Mouse (Mus musculus) B cell, adult (primary cell): ENCODE data around the gene Gm28041. TPM values are rescaled to one million over a fixed set of nuclear protein-coding genes. Genes with fewer than 3 reads are reported as not detected.

Experiments
- total RNA-seq: library from RNA; stranded (reverse); gene quantifications from 4 replicates; pipeline ENCODE4 v1.2.4, GENCODE M21; 2023; ENCODE audit not compliant: inconsistent age

Gm28041 gene
- 2.2 to 4.9 TPM (median 4.1 TPM) in 4 replicates for total RNA-seq

GRCm38 (mm10) chr13:67375050-67375911 lies at the start of gene Gm28041, which contains the start of gene Zfp456:
Gene Gm28041, minus strand, starts transcription at chr13:67375733.
Gene Zfp456, minus strand, starts transcription at chr13:67375810.

GRCm38 (mm10) chr13:67421207-67421857 lies 45.8 kb upstream of the Gm28041 start, which contains the start of gene Zfp459:
Gene Zfp459, minus strand, starts transcription at chr13:67421418.

GRCm38 (mm10) chr13:67399183-67399903 lies 23.8 kb upstream of the Gm28041 start, which contains the start of gene Zfp429:
Gene Zfp429, minus strand, starts transcription at chr13:67399819.

GRCm38 (mm10) chr13:67360131-67360744 lies 15.3 kb downstream of the Gm28041 start, which contains the start of the genes Gm28044 and Zfp953:
Gene Gm28044, minus strand, starts transcription at chr13:67360536.
Gene Zfp953, minus strand, starts transcription at chr13:67360605.

GRCm38 (mm10) chr13:67332019-67332724 lies 43.4 kb downstream of the Gm28041 start, which contains the start of gene Zfp595:
Gene Zfp595, minus strand, starts transcription at chr13:67332570.

GRCm38 (mm10) chr13:67305822-67306672 lies 69.5 kb downstream of the Gm28041 start, which contains the start of gene Zfp457:
Gene Zfp457, minus strand, starts transcription at chr13:67306485.

Other genes starting within 250 kb of the Gm28041 start
- 10.3 to 17.8 TPM (median 12.6 TPM) in 4 replicates for gene Rsl1, start 202.6 kb downstream of the Gm28041 start, total RNA-seq
- 2.8 to 3.3 TPM (median 3.1 TPM) in 4 replicates for gene Zfp455, start 181.2 kb downstream of the Gm28041 start, total RNA-seq
- 2.3 to 3.8 TPM (median 2.9 TPM) in 4 replicates for gene Zfp458, start 97.3 kb downstream of the Gm28041 start, total RNA-seq
- gene Zfp457, start 69.2 kb downstream of the Gm28041 start, total RNA-seq = 2.0 to 3.5 TPM (median 2.8 TPM) in 4 replicates
- 11.3 to 16.0 TPM (median 13.5 TPM) in 4 replicates for gene Zfp595, start 43.2 kb downstream of the Gm28041 start, total RNA-seq
- 2.5 to 6.7 TPM (median 6.6 TPM) in 3 of 4 replicates, not detected in the other for gene Gm28044, start 15.2 kb downstream of the Gm28041 start, total RNA-seq
- gene Zfp953, start 15.1 kb downstream of the Gm28041 start, total RNA-seq = 7.8 to 9.4 TPM (median 7.9 TPM) in 4 replicates
- 7.2 to 10.0 TPM (median 9.6 TPM) in 4 replicates for gene Zfp456, start 77 bp upstream of the Gm28041 start, total RNA-seq
- gene Zfp429, start 24.1 kb upstream of the Gm28041 start, total RNA-seq = 12.8 to 16.8 TPM (median 14.1 TPM) in 4 replicates
- gene Zfp459, start 45.7 kb upstream of the Gm28041 start, total RNA-seq = 1.7 to 2.6 TPM (median 2.5 TPM) in 4 replicates
- gene Zfp874a, start 75.9 kb upstream of the Gm28041 start, total RNA-seq = 5.8 to 9.0 TPM (median 7.8 TPM) in 4 replicates
- gene Zfp874b, start 108.5 kb upstream of the Gm28041 start, total RNA-seq = 7.0 to 17.0 TPM (median 10.2 TPM) in 4 replicates
- 9.4 to 11.2 TPM (median 10.4 TPM) in 4 replicates for gene Zfp58, start 124.8 kb upstream of the Gm28041 start, total RNA-seq
- 0.78 to 1.1 TPM in 2 of 4 replicates, not detected in the others for gene Gm26965, start 150.4 kb upstream of the Gm28041 start, total RNA-seq
- gene Zfp87, start 150.4 kb upstream of the Gm28041 start, total RNA-seq = 20.7 to 26.4 TPM (median 23.8 TPM) in 4 replicates
- gene Zfp748, start 178.1 kb upstream of the Gm28041 start, total RNA-seq = 8.5 to 9.6 TPM (median 8.9 TPM) in 4 replicates
- gene Zfp729b, start 234.0 kb upstream of the Gm28041 start, total RNA-seq = 16.4 to 18.3 TPM (median 17.3 TPM) in 4 replicates